Mouse (Mus musculus) CD4-positive, CD25-positive, alpha-beta regulatory T cell, adult 4 months (primary cell): Measurements from ENCODE around the gene Ccdc102a. TPM values are rescaled to one million over a fixed set of nuclear protein-coding genes. Genes with fewer than 3 reads are reported as not detected.

Experiments
- ATAC-seq: one replicate; pipeline ENCODE4 v1.8.0; 2017
- polyA plus RNA-seq, 2 experiments: library from polyadenylated mRNA; unstranded; fragments of 100-300 nt; shearing (Covaris generic); gene quantifications; one replicate each; pipeline ENCODE4 v1.2.1; 2017

Ccdc102a gene
- polyA plus RNA-seq, 2 experiments from 2014 or later: not detected

GRCm38 (mm10) chr8:94919256-94919655 is 1.4 kb upstream of the Ccdc102a start:
- peak; percentile 71 for ATAC-seq

GRCm38 (mm10) chr8:94917352-94917751 is 546 bp downstream of the Ccdc102a start:
- ATAC-seq: peak; percentile 61

- no peak for ATAC-seq
Observed at GRCm38 (mm10) chr8:94916960-94917324, 956 bp downstream of the Ccdc102a start.

GRCm38 (mm10) chr8:94916311-94916959 is 1.5 kb downstream of the Ccdc102a start:
- no peak for ATAC-seq

GRCm38 (mm10) chr8:94914701-94915101 is 3.2 kb downstream of the Ccdc102a start:
- ATAC-seq: no peak

GRCm38 (mm10) chr8:94914256-94914655 is 3.6 kb downstream of the Ccdc102a start:
- ATAC-seq: no peak

- ATAC-seq: no peak
Observed at GRCm38 (mm10) chr8:94913061-94913660, 4.7 kb downstream of the Ccdc102a start.

- ATAC-seq: peak; percentile 82
Observed at GRCm38 (mm10) chr8:94908847-94909246, 9.1 kb downstream of the Ccdc102a start.

GRCm38 (mm10) chr8:94907591-94908300 is 10.2 kb downstream of the Ccdc102a start:
- ATAC-seq: no peak

GRCm38 (mm10) chr8:94904450-94905175 is 13.3 kb downstream of the Ccdc102a start:
- ATAC-seq: no peak

- no peak for ATAC-seq
Observed at GRCm38 (mm10) chr8:94903709-94904108, 14.2 kb downstream of the Ccdc102a start.

- ATAC-seq: no peak
Observed at GRCm38 (mm10) chr8:94901031-94901430, 16.9 kb downstream of the Ccdc102a start.

GRCm38 (mm10) chr8:94900617-94901016 is 17.3 kb downstream of the Ccdc102a start:
- ATAC-seq: no peak

GRCm38 (mm10) chr8:94899262-94899661 is 18.6 kb downstream of the Ccdc102a start:
- no peak for ATAC-seq

GRCm38 (mm10) chr8:94892917-94893316 is 25.0 kb downstream of the Ccdc102a start:
- ATAC-seq: no peak

- no peak for ATAC-seq
Observed at GRCm38 (mm10) chr8:94888383-94889036, 29.4 kb downstream of the Ccdc102a start.

GRCm38 (mm10) chr8:94880742-94881141 is 37.2 kb downstream of the Ccdc102a start:
- no peak for ATAC-seq

GRCm38 (mm10) chr8:94876820-94877219 is 41.1 kb downstream of the Ccdc102a start:
- no peak for ATAC-seq

- peak; percentile 83 for ATAC-seq
Observed at GRCm38 (mm10) chr8:94876197-94876730, 41.6 kb downstream of the Ccdc102a start, which contains the start of gene Dok4. Gene Dok4 (minus strand): TSS chr8:94876330.

- ATAC-seq: no peak
Observed at GRCm38 (mm10) chr8:94875871-94876150, 42.1 kb downstream of the Ccdc102a start.

- ATAC-seq: no peak
Observed at GRCm38 (mm10) chr8:94875096-94875870, 42.6 kb downstream of the Ccdc102a start.

GRCm38 (mm10) chr8:94874358-94874757 is 43.5 kb downstream of the Ccdc102a start:
- ATAC-seq: no peak
